Mouse (Mus musculus) adipocyte (in vitro differentiated cells): ENCODE results near the gene Capzb.
A peak's percentile ranks its signal among the peaks of the same experiment; 100 is the strongest.

Experiments
- DNase-seq: peaks from one replicate; pipeline ENCODE4 v3.0.0-alpha.2; 2016; ENCODE audit warnings: low spot score

The Capzb gene

GRCm38 (mm10) chr4:139238612-139239011, 45.9 kb downstream of the Capzb start:
- DNase-seq = no peak

GRCm38 (mm10) chr4:139240334-139240733, 47.6 kb downstream of the Capzb start:
- DNase-seq = peak; percentile 59

GRCm38 (mm10) chr4:139241678-139242606, 49.2 kb downstream of the Capzb start:
- no peak for DNase-seq

GRCm38 (mm10) chr4:139242607-139242955, 49.9 kb downstream of the Capzb start:
- no peak for DNase-seq

- no peak for DNase-seq
Measured at GRCm38 (mm10) chr4:139244176-139244575, 51.5 kb downstream of the Capzb start.

- DNase-seq = no peak
Measured at GRCm38 (mm10) chr4:139244766-139245165, 52.1 kb downstream of the Capzb start.

GRCm38 (mm10) chr4:139245534-139245933, 52.8 kb downstream of the Capzb start:
- no peak for DNase-seq

- no peak for DNase-seq
Measured at GRCm38 (mm10) chr4:139246130-139246877, 53.6 kb downstream of the Capzb start.

- no peak for DNase-seq
Measured at GRCm38 (mm10) chr4:139247966-139248365, 55.3 kb downstream of the Capzb start.

GRCm38 (mm10) chr4:139248736-139249135, 56.0 kb downstream of the Capzb start:
- DNase-seq = no peak

- no peak for DNase-seq
Measured at GRCm38 (mm10) chr4:139250043-139250442, 57.3 kb downstream of the Capzb start.

GRCm38 (mm10) chr4:139250886-139251285, 58.2 kb downstream of the Capzb start:
- no peak for DNase-seq

GRCm38 (mm10) chr4:139252051-139252760, 59.5 kb downstream of the Capzb start:
- peak; percentile 71 for DNase-seq

GRCm38 (mm10) chr4:139253206-139253605, 60.5 kb downstream of the Capzb start:
- DNase-seq = no peak

- no peak for DNase-seq
Measured at GRCm38 (mm10) chr4:139256146-139256545, 63.4 kb downstream of the Capzb start.

GRCm38 (mm10) chr4:139256708-139257107, 64.0 kb downstream of the Capzb start:
- no peak for DNase-seq

- DNase-seq = no peak
Measured at GRCm38 (mm10) chr4:139258621-139259301, 66.1 kb downstream of the Capzb start.

- no peak for DNase-seq
Measured at GRCm38 (mm10) chr4:139259302-139259871, 66.7 kb downstream of the Capzb start.

- DNase-seq = no peak
Measured at GRCm38 (mm10) chr4:139262981-139263380, 70.3 kb downstream of the Capzb start.

GRCm38 (mm10) chr4:139265783-139266499, 73.2 kb downstream of the Capzb start:
- no peak for DNase-seq

GRCm38 (mm10) chr4:139266500-139266865, 73.8 kb downstream of the Capzb start:
- no peak for DNase-seq
